Mouse (Mus musculus): ENCODE measurements around the gene Scyl2. TPM values are rescaled to one million over a fixed set of nuclear protein-coding genes. Genes with fewer than 3 reads are reported as not detected.

Scyl2 gene
- total and polyA plus RNA-seq, 3 experiments: 15.1 to 17.4 (median 17.2) TPM

DNA sequence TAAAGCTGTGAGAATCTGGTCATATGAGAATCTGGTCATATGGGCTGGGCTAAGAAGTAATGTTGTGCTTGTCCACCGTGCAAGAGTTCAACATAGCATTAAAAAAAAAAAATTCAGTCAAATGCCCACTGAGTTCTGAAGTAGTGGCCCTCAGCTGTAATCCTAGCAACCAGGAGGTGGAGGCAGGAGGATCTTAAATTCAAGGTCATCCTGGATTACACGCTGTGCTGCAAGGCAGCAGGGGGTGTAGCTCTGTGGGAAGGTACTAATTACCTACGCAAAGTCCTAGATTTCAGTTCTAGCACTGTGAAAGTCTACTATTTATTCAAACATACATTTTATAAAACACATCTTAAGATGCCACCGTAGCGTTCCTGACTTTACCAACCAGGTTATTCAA, 45.3 kb upstream of the Scyl2 start:
- peak overlapping the region; percentile 94 for H3K4me2 ChIP-seq (ENCODE audit: insufficient read depth, low read depth, poor library complexity, severe bottlenecking)
- H3K9ac ChIP-seq (ENCODE audit: insufficient read depth, low read depth): peak overlapping the region; percentile 66
- no peak for TF ChIP-seq USF2 (conservative IDR thresholded peaks at IDR 0.05; ENCODE audit: low read depth, low read length)
- 0 out of 4 replicates have a peak, but pooled peaks of 1 of the 2 experiments have one; percentile 12 for TF ChIP-seq CTCF (conservative IDR thresholded peaks at IDR 0.05 in 1 of 2, IDR thresholded peaks at IDR 0.05 in 1 of 2; ENCODE audit: low read depth in 2 of 2, low read length in 2 of 2)
- peaks cover 6 to 21% of the 10 kb centered on the region in 2 experiments for H3K36me3 ChIP-seq (replicated peaks in 1 of 2; ENCODE audit: control insufficient read depth in 1 of 2, insufficient read depth in 1 of 2, low read length in 1 of 2)
- no peak overlapping the region for H3K27ac ChIP-seq (ENCODE audit: insufficient read depth, low read depth)
- dilution Hi-C loops (cut with MboI; ENCODE audit: extremely low pct_ligation_motif_present, extremely low pct_unique_long_range_greater_than_20kb, low sequenced_read_pairs) (no loop called here), in situ Hi-C loops (cut with MboI; ENCODE audit: low pct_ligation_motif_present, low pct_unique_long_range_greater_than_20kb, low sequenced_read_pairs) (no loop called here)
- no peak for DNase-seq (ENCODE audit: extremely low read depth)
- peak overlapping the region; percentile 80 to 83 (median 82) for H3K4me3 ChIP-seq (replicated peaks in 1 of 3; ENCODE audit: low read depth in 2 of 3, low read length in 2 of 3, poor library complexity in 1 of 3)
- peaks cover 0 to 18% of the 10 kb centered on the region in 2 experiments; a peak in 2 of 4 replicates for H3K4me1 ChIP-seq (ENCODE audit: control insufficient read depth in 1 of 2, insufficient read depth in 2 of 2)
- H3K27me3 ChIP-seq (replicated peaks): peaks cover 3% of the 10 kb centered on the region
- no peaks in the 10 kb centered on the region for H3K9me3 ChIP-seq (replicated peaks; ENCODE audit: low read length)
- peaks cover 14% of the 10 kb centered on the region for H3K79me2 ChIP-seq (replicated peaks; ENCODE audit: control insufficient read depth, extremely low read depth, insufficient read depth, poor library complexity, severe bottlenecking)

DNA sequence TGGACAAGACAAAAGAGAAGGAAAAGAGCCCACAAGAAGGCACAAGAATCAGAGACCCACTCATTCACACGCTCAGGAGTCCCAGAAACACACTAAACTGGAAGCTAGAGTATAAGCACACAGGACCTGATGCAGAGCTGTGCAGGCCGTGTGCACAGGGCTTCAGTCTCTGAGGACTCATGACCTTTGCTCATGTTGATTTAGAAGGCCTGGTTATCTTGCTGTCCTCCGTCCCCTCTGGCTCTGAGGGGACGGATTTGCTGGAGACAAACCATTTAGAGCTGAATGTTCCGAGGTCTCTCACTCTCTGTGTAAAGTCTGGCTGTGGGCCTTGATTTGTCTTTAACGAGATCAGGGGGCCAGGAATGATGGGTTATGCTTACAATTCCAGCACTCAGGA, 44.3 kb upstream of the Scyl2 start:
- Histone ChIP-seq H3K4me1 (ENCODE audit: control insufficient read depth in 1 of 2, insufficient read depth in 2 of 2) (peaks cover 0 to 18% of the 10 kb centered on the region in 2 experiments; a peak in 2 of 4 replicates), H3K9ac (ENCODE audit: insufficient read depth, low read depth) (no peak overlapping the region), H3K27me3 (replicated peaks) (peaks cover 3% of the 10 kb centered on the region), H3K79me2 (replicated peaks; ENCODE audit: control insufficient read depth, extremely low read depth, insufficient read depth, poor library complexity, severe bottlenecking) (peaks cover 14% of the 10 kb centered on the region), H3K36me3 (replicated peaks in 1 of 2; ENCODE audit: control insufficient read depth in 1 of 2, insufficient read depth in 1 of 2, low read length in 1 of 2) (peaks cover 14 to 31% of the 10 kb centered on the region in 2 experiments), H3K9me3 (replicated peaks; ENCODE audit: low read length) (no peaks in the 10 kb centered on the region), H3K27ac (ENCODE audit: insufficient read depth, low read depth) (no peak overlapping the region), H3K4me3 (replicated peaks in 1 of 3; ENCODE audit: low read depth in 2 of 3, low read length in 2 of 3, poor library complexity in 1 of 3) (no peak overlapping the region), H3K4me2 (ENCODE audit: insufficient read depth, low read depth, poor library complexity, severe bottlenecking) (no peak overlapping the region)
- TF ChIP-seq MAX (IDR thresholded peaks at IDR 0.05; ENCODE audit: low read length): no peak
- TF ChIP-seq IRF4 (IDR thresholded peaks at IDR 0.05; ENCODE audit: low read depth, low read length): no peak
- TF ChIP-seq ZKSCAN1 (IDR thresholded peaks at IDR 0.05; ENCODE audit: borderline replicate concordance, low read depth, low read length): no peak
- no peak for TF ChIP-seq USF2 (conservative IDR thresholded peaks at IDR 0.05; ENCODE audit: low read depth, low read length)
- TF ChIP-seq BHLHE40 (IDR thresholded peaks at IDR 0.05; ENCODE audit: low read depth, low read length): no peak
- no peak for TF ChIP-seq ZC3H11A (IDR thresholded peaks at IDR 0.05; ENCODE audit: low read depth, low read length)
- TF ChIP-seq PAX5 (IDR thresholded peaks at IDR 0.05; ENCODE audit: low read length): no peak
- TF ChIP-seq NRF1 (IDR thresholded peaks at IDR 0.05; ENCODE audit: low read depth, low read length): no peak
- no peak for TF ChIP-seq MAZ (IDR thresholded peaks at IDR 0.05; ENCODE audit: low read depth, low read length)
- TF ChIP-seq CHD2 (IDR thresholded peaks at IDR 0.05; ENCODE audit: low read length): no peak
- TF ChIP-seq UBTF (IDR thresholded peaks at IDR 0.05; ENCODE audit: low read depth, low read length): no peak
- no peak for TF ChIP-seq KAT2A (IDR thresholded peaks at IDR 0.05; ENCODE audit: insufficient replicate concordance, low read length)
- no peak for TF ChIP-seq USF1 (IDR thresholded peaks at IDR 0.05; ENCODE audit: low read depth, low read length)
- DNase-seq (ENCODE audit: extremely low read depth): no peak
- dilution Hi-C loops (cut with MboI; ENCODE audit: extremely low pct_ligation_motif_present, extremely low pct_unique_long_range_greater_than_20kb, low sequenced_read_pairs) (no loop called here), in situ Hi-C loops (cut with MboI; ENCODE audit: low pct_ligation_motif_present, low pct_unique_long_range_greater_than_20kb, low sequenced_read_pairs) (no loop called here)
